Mouse (Mus musculus) cerebellum, postnatal 14 days (tissue): ENCODE measurements at regions not wholly inside any gene's neighbourhood (a gene's known extent, or its start where the extent isn't known, plus 50 kb on each side); places are given as distances from the start of the nearest gene placed in this dataset.
"Not testable (repeated sequence)": the region's sequence is repeated elsewhere in the genome, so short reads cannot be mapped to it uniquely, and the experiment has no call there.

Experiments
- DNase-seq, 2 experiments: peaks; one replicate each; pipeline ENCODE4 v3.0.0; 2021; ENCODE audit warnings: mixed read lengths in 2 of 2

- DNase-seq, result not testable (repeated sequence)
Measured at GRCm38 (mm10) chr9:51668976-51669375, 96.2 kb upstream of the Arhgap20 start.

- DNase-seq, result no peak
Measured at GRCm38 (mm10) chr9:51670531-51670930, 94.6 kb upstream of the Arhgap20 start.

- DNase-seq, result peak; percentile 42 to 63
Measured at GRCm38 (mm10) chr9:51686536-51686935, 78.6 kb upstream of the Arhgap20 start.

- DNase-seq, result peak; percentile 74 to 75
Measured at GRCm38 (mm10) chr9:51714326-51714725, 50.8 kb upstream of the Arhgap20 start.
